Mouse (Mus musculus): ENCODE results near the gene Pomp.

GRCm38 (mm10) chr5:147812255-147813040 is 47.8 kb upstream of the Pomp start:
- TF ChIP-seq CTCF (IDR thresholded peaks at IDR 0.05; ENCODE audit: low read depth) (no peak), EP300 (IDR thresholded peaks at IDR 0.05; ENCODE audit: low read depth) (no peak)
